Mouse (Mus musculus): ENCODE data around the gene Gm42878. TPM values are rescaled to one million over a fixed set of nuclear protein-coding genes. Genes with fewer than 3 reads are reported as not detected.
A peak's percentile ranks its signal among the peaks of the same experiment; 100 is the strongest.

The Gm42878 gene
- total and polyA plus RNA-seq, 2 experiments, result 0.09 TPM; not detected in 1

GRCm38 (mm10) chr5:121592064-121592815, 47.0 kb upstream of the Gm42878 start:
- Histone ChIP-seq H3K27ac (replicated peaks; ENCODE audit: insufficient read depth, low read depth, low read length) (peak overlapping the region; percentile 98), H3K27me3 (ENCODE audit: control insufficient read depth, insufficient read depth, low read length) (no peaks in the 10 kb centered on the region), H3K4me1 (ENCODE audit: control insufficient read depth, insufficient read depth, low read length) (peaks cover 30% of the 10 kb centered on the region), H3K9ac (ENCODE audit: low read depth, low read length) (peak overlapping the region; percentile 66), H3K4me3 (ENCODE audit: insufficient read depth, low read depth, low read length) (peak overlapping the region; percentile 81), H3K36me3 (ENCODE audit: control insufficient read depth, insufficient read depth, low read length) (peaks cover 4% of the 10 kb centered on the region), H3K79me2 (ENCODE audit: control insufficient read depth, insufficient read depth, low read length) (peaks cover 31% of the 10 kb centered on the region)
- TF ChIP-seq POLR2A (IDR thresholded peaks at IDR 0.05; ENCODE audit: extremely low read depth, insufficient read depth, low read length) (no peak), CTCF (IDR thresholded peaks at IDR 0.05; ENCODE audit: low read depth, low read length) (no peak)
- no peak for DNase-seq (ENCODE audit: extremely low read depth, low read depth, low spot score)
- 4% methylated on average over 11 of the region's 11 CpGs for WGBS

DNA sequence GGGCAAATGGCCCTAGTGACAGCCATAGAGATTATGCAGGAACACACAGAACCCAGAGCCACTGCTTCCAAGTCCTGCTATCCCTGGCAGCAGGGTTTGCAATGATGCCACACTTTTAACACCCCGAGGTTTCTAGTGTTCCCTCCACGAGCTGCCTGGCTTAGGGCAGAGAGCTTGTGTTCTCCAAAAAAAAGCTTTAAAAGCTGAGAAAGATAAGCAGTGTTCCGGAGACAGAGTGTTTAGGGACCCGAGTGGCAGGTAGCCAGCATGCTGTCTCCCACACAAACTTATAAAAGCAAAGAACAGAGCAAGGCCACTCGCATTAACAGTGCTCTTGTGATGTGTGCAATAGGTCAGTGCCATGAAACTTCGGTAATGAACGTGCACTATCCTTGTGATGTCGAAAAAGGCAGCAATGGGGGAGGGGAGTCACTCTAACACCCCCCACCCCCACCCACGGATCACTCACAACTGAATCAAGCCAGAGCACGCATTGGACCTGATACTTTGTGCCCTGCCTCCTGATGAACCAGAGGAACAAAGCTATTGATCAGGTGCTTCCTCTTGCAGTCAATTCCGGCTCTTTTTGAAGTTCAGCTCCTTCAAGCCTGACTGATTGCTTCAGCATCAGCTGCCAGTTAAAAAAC, 46.3 kb upstream of the Gm42878 start:
- peaks cover 33% of the 10 kb centered on the region for H3K79me2 ChIP-seq (ENCODE audit: control insufficient read depth, insufficient read depth, low read length)
- TF ChIP-seq POLR2A (IDR thresholded peaks at IDR 0.05; ENCODE audit: extremely low read depth, insufficient read depth, low read length) (no peak), CTCF (IDR thresholded peaks at IDR 0.05; ENCODE audit: low read depth, low read length) (no peak)
- no peaks in the 10 kb centered on the region for H3K27me3 ChIP-seq (ENCODE audit: control insufficient read depth, insufficient read depth, low read length)
- peak; percentile 91 for DNase-seq (ENCODE audit: extremely low read depth, low read depth, low spot score)
- 7% methylated on average over 11 of the region's 11 CpGs for WGBS
- H3K4me1 ChIP-seq (ENCODE audit: control insufficient read depth, insufficient read depth, low read length), result peaks cover 33% of the 10 kb centered on the region
- peak overlapping the region; percentile 37 for H3K4me3 ChIP-seq (ENCODE audit: insufficient read depth, low read depth, low read length)
- H3K27ac ChIP-seq (replicated peaks; ENCODE audit: insufficient read depth, low read depth, low read length), result peak overlapping the region; percentile 98
- H3K36me3 ChIP-seq (ENCODE audit: control insufficient read depth, insufficient read depth, low read length), result peaks cover 4% of the 10 kb centered on the region
- peak overlapping the region; percentile 70 for H3K9ac ChIP-seq (ENCODE audit: low read depth, low read length)

DNA sequence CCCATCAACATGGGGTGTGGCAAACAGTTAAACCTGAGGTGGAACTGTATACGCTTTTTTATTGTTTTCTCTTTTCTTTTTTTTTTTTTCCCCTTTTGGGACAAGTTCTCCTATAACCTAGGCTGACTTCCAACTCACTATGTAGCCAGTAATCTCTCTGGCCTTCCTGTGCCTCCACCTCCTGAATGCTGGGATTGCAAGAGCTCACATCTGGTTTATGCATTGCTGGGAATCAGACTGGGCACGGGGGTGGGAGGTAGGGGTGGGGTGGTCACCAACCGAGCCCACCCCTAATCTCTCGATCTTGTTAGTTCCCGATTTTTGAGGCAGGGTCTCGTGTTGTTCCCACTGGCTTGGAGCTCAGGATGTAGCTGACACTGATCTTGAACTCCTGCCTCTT, 44.6 kb upstream of the Gm42878 start:
- Histone ChIP-seq H3K4me1 (ENCODE audit: control insufficient read depth, insufficient read depth, low read length) (peaks cover 46% of the 10 kb centered on the region), H3K9ac (ENCODE audit: low read depth, low read length) (peak overlapping the region; percentile 35), H3K79me2 (ENCODE audit: control insufficient read depth, insufficient read depth, low read length) (peaks cover 38% of the 10 kb centered on the region), H3K4me3 (ENCODE audit: insufficient read depth, low read depth, low read length) (no peak overlapping the region), H3K27ac (replicated peaks; ENCODE audit: insufficient read depth, low read depth, low read length) (peak overlapping the region; percentile 42), H3K36me3 (ENCODE audit: control insufficient read depth, insufficient read depth, low read length) (peaks cover 4% of the 10 kb centered on the region), H3K27me3 (ENCODE audit: control insufficient read depth, insufficient read depth, low read length) (no peaks in the 10 kb centered on the region)
- DNase-seq (ENCODE audit: extremely low read depth, low read depth, low spot score), result no peak
- WGBS, result 66% methylated on average over 6 of the region's 6 CpGs
- TF ChIP-seq CTCF (IDR thresholded peaks at IDR 0.05; ENCODE audit: low read depth, low read length) (no peak), POLR2A (IDR thresholded peaks at IDR 0.05; ENCODE audit: extremely low read depth, insufficient read depth, low read length) (no peak)

GRCm38 (mm10) chr5:121586400-121587039, 41.2 kb upstream of the Gm42878 start:
- Histone ChIP-seq H3K27ac (replicated peaks; ENCODE audit: insufficient read depth, low read depth, low read length) (peak overlapping the region; percentile 95), H3K4me1 (ENCODE audit: control insufficient read depth, insufficient read depth, low read length) (peaks cover 60% of the 10 kb centered on the region), H3K79me2 (ENCODE audit: control insufficient read depth, insufficient read depth, low read length) (peaks cover 48% of the 10 kb centered on the region), H3K9ac (ENCODE audit: low read depth, low read length) (peak overlapping the region; percentile 11; the same call in 1 of the 2 replicates), H3K4me3 (ENCODE audit: insufficient read depth, low read depth, low read length) (no peak overlapping the region), H3K36me3 (ENCODE audit: control insufficient read depth, insufficient read depth, low read length) (peaks cover 5% of the 10 kb centered on the region), H3K27me3 (ENCODE audit: control insufficient read depth, insufficient read depth, low read length) (no peaks in the 10 kb centered on the region)
- peak; percentile 87 for DNase-seq (ENCODE audit: extremely low read depth, low read depth, low spot score)
- TF ChIP-seq POLR2A (IDR thresholded peaks at IDR 0.05; ENCODE audit: extremely low read depth, insufficient read depth, low read length), result no peak
- TF ChIP-seq CTCF (IDR thresholded peaks at IDR 0.05; ENCODE audit: low read depth, low read length), result no peak
- WGBS, result 0% methylated on average over 6 of the region's 6 CpGs

GRCm38 (mm10) chr5:121585699-121586098, 40.4 kb upstream of the Gm42878 start:
- Histone ChIP-seq H3K79me2 (ENCODE audit: control insufficient read depth, insufficient read depth, low read length) (peaks cover 51% of the 10 kb centered on the region), H3K36me3 (ENCODE audit: control insufficient read depth, insufficient read depth, low read length) (peaks cover 8% of the 10 kb centered on the region), H3K4me1 (ENCODE audit: control insufficient read depth, insufficient read depth, low read length) (peaks cover 60% of the 10 kb centered on the region), H3K9ac (ENCODE audit: low read depth, low read length) (peak overlapping the region; percentile 18), H3K27me3 (ENCODE audit: control insufficient read depth, insufficient read depth, low read length) (no peaks in the 10 kb centered on the region), H3K27ac (replicated peaks; ENCODE audit: insufficient read depth, low read depth, low read length) (peak overlapping the region; percentile 95), H3K4me3 (ENCODE audit: insufficient read depth, low read depth, low read length) (no peak overlapping the region)
- DNase-seq (ENCODE audit: extremely low read depth, low read depth, low spot score), result no peak
- 88% methylated on average over 5 of the region's 5 CpGs for WGBS
- no peak for TF ChIP-seq CTCF (IDR thresholded peaks at IDR 0.05; ENCODE audit: low read depth, low read length)
- no peak for TF ChIP-seq POLR2A (IDR thresholded peaks at IDR 0.05; ENCODE audit: extremely low read depth, insufficient read depth, low read length)
